Mouse (Mus musculus) lung, postnatal 0 days (tissue): Measurements from ENCODE around the gene Nenf.
A peak's percentile ranks its signal among the peaks of the same experiment; 100 is the strongest.

ENCODE experiments used
- CTCF ChIP-seq: IDR thresholded peaks from 2 replicates; pipeline ENCODE4 v1.5.1; 2016; ENCODE audit warnings: antibody characterized with exemption, mild to moderate bottlenecking
- EP300 ChIP-seq: IDR thresholded peaks from 2 replicates; pipeline ENCODE4 v1.6.1; 2016; ENCODE audit warnings: antibody characterized with exemption, mild to moderate bottlenecking, control low read depth

DNA sequence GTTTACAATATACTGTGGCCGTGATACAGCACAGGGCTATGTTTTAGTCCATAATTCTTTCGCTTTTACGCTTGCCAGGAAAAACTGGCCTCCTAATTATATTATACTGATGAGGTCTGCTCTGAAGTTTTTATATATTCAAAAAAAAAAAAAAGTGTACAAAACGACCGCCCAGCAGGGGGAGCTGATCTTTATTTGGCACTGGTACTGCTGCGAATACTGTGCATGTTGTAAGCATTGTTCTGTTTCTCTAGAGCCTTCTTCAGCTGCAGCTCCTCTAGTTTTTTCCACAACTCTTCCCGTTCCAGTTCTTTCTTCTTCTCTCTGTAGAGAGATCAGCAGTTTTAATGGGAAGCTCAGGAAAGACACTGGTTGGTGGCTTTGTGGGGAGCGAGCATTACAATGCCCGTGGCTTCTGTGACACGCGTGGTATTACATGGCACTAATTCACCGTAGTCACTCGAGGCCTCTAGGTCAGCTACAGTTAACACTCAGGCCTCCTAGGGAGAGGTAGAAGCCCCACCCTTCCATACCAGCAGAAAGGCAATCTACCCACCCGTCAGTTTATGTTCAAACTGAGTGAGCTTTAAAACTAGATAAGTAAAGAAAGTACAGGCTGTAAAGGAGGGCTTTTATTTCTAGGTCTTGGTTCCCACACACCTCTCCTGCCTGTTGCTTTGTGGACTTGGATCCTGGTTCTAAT lies 34.9 kb upstream of the Nenf start:
- TF ChIP-seq CTCF = peak; percentile 67
- no peak for TF ChIP-seq EP300
